Mouse (Mus musculus) neural tube, embryonic 13.5 days (tissue): Measurements from ENCODE around the gene Uqcc1. TPM values are rescaled to one million over a fixed set of nuclear protein-coding genes. Genes with fewer than 3 reads are reported as not detected.
A peak's percentile ranks its signal among the peaks of the same experiment; 100 is the strongest.

Experiments used
- ATAC-seq: fragments of 200-750 bp; cut with Nextera tagmentation; 2 replicates; pipeline ENCODE4 v1.8.0; 2017; ENCODE audit warnings: low read depth, mild to moderate bottlenecking, moderate TSS enrichment, moderate library complexity
- H3K27ac ChIP-seq: fragments of 300-500 bp; sonication (generic); replicated peaks from 2 replicates; pipeline ENCODE4 v1.5.1; 2015; ENCODE audit warnings: moderate library complexity, mild to moderate bottlenecking, inconsistent platforms
- H3K27me3 ChIP-seq: fragments of 300-500 bp; sonication (generic); 2 replicates; pipeline ENCODE4 v1.6.1; 2015; ENCODE audit warnings: mild to moderate bottlenecking, inconsistent platforms
- H3K36me3 ChIP-seq: fragments of 300-500 bp; sonication (generic); 2 replicates; pipeline ENCODE4 v1.6.1; 2015; ENCODE audit warnings: mild to moderate bottlenecking, inconsistent platforms
- H3K4me1 ChIP-seq: fragments of 300-500 bp; sonication (generic); replicated peaks from 2 replicates; pipeline ENCODE4 v1.6.1; 2015; ENCODE audit warnings: inconsistent platforms
- H3K4me2 ChIP-seq: fragments of 300-500 bp; sonication (generic); 2 replicates; pipeline ENCODE4 v1.6.1; 2015; ENCODE audit warnings: inconsistent platforms, mild to moderate bottlenecking, moderate library complexity
- H3K4me3 ChIP-seq: fragments of 300-500 bp; sonication (generic); 2 replicates; pipeline ENCODE4 v1.5.1; 2015; ENCODE audit warnings: mild to moderate bottlenecking, inconsistent platforms
- H3K9ac ChIP-seq: fragments of 300-500 bp; sonication (generic); 2 replicates; pipeline ENCODE4 v1.6.1; 2015; ENCODE audit warnings: moderate library complexity, mild to moderate bottlenecking, inconsistent platforms
- H3K9me3 ChIP-seq: fragments of 300-500 bp; sonication (generic); 2 replicates; pipeline ENCODE4 v1.6.1; 2016; ENCODE audit warnings: inconsistent platforms
- WGBS: fragments of 180-500 bp; shearing (Covaris S2); methylation state at CpG from one replicate; pipeline ENCODE4 v1.1.7; 2015; 5-methylcytosine and 5-hydroxymethylcytosine counted together
- polyA plus RNA-seq: library from polyadenylated mRNA; unstranded; fragments of >200 nt; fragmentation: Nextera tagmentation; extraction: Ambion mirVana; gene quantifications from 2 replicates; pipeline ENCODE4 v1.2.1, GENCODE M21; 2015

Uqcc1 gene
- polyA plus RNA-seq, 1 experiment from 2014 or later: 69.7 TPM

DNA sequence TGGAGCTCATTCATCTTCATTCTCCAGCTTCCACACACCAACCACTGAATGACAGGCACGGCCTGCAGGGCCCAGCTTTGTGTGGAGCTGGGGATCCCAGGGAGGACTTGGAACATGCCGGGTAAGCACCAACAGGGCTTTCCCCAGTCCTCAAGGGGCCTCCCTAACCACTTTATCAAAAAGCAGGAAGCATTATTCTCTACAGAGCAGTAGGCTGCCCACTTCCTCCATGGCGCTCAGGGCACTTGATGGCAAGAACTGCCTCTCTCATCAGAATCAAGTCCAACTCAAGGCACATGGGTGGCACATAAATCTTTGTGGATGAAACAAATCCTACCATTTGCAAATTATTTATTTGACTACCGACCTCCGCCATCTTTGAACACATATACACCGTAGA is 15.4 kb downstream of the Uqcc1 start:
- peaks cover 61% of the 10 kb centered on the region for H3K36me3 ChIP-seq
- no peaks in the 10 kb centered on the region for H3K4me1 ChIP-seq
- no peak overlapping the region for H3K27ac ChIP-seq
- H3K27me3 ChIP-seq: no peaks in the 10 kb centered on the region
- H3K4me2 ChIP-seq: no peak overlapping the region
- H3K4me3 ChIP-seq: no peak overlapping the region
- no peak for ATAC-seq
- no peaks in the 10 kb centered on the region for H3K9me3 ChIP-seq
- H3K9ac ChIP-seq: no peak overlapping the region
- WGBS: 93% methylated on average over 6 of the region's 6 CpGs

DNA sequence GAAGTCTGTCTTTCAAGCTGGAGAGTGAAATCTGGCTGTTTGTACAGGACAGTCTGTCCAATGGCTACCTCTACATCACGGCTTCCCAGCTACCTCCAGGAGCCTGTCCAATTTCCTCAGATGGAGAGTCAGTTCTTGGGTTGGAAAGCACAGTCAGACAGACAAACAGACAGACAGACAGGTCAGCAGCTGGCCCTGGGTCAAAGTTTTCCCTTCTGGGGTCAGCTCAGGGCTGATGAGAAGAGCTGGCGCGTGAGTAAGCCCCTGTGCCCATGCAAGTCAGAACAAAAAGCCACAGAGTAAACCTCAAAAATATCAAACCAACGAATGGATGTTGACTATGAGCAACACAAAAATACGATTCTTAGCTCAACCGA is 26.5 kb downstream of the Uqcc1 start:
- Histone ChIP-seq H3K4me1 (no peaks in the 10 kb centered on the region), H3K9ac (no peak overlapping the region; the same call in 1 of the 2 replicates), H3K4me3 (no peak overlapping the region), H3K27ac (no peak overlapping the region), H3K27me3 (no peaks in the 10 kb centered on the region), H3K9me3 (no peaks in the 10 kb centered on the region), H3K4me2 (no peak overlapping the region), H3K36me3 (peaks cover 38% of the 10 kb centered on the region)
- WGBS: 97% methylated on average over 6 of the region's 6 CpGs
- ATAC-seq: no peak

DNA sequence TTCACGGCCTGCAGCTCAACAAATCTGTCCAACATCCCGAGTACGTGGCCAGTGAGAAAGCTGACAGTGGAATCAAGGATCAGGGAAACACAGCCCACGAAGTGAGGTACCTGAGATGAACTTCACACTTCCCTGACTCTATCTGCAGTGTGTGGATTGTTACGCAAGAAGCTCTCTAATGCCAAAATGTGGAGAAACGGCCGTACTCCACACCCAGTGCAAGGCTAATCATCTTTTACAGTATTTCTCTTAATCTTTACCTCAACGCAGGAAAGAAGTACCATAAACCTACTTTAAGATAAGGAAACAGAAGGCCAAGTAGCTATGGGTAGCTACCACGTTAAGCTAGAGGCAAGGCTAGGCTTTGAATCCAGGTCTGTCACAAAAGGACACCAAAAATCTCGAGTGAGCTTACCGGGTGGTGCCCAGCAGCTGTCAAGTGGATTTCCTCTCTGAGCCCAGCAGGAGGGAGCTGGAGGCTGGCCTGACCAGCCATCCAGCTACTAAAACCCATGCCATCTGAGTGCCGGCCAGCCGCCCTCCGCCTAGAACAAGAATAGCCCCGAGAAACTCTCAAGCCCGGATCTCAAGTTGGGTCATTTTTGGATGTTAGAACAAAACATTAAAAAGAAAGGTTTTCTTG is 27.0 kb downstream of the Uqcc1 start:
- H3K4me2 ChIP-seq: no peak overlapping the region
- H3K9ac ChIP-seq: no peak overlapping the region
- no peak for ATAC-seq
- H3K36me3 ChIP-seq: peaks cover 39% of the 10 kb centered on the region
- H3K27ac ChIP-seq: no peak overlapping the region
- no peaks in the 10 kb centered on the region for H3K4me1 ChIP-seq
- no peak overlapping the region for H3K4me3 ChIP-seq
- 87% methylated on average over 16 of the region's 16 CpGs for WGBS
- H3K27me3 ChIP-seq: no peaks in the 10 kb centered on the region
- no peaks in the 10 kb centered on the region for H3K9me3 ChIP-seq

DNA sequence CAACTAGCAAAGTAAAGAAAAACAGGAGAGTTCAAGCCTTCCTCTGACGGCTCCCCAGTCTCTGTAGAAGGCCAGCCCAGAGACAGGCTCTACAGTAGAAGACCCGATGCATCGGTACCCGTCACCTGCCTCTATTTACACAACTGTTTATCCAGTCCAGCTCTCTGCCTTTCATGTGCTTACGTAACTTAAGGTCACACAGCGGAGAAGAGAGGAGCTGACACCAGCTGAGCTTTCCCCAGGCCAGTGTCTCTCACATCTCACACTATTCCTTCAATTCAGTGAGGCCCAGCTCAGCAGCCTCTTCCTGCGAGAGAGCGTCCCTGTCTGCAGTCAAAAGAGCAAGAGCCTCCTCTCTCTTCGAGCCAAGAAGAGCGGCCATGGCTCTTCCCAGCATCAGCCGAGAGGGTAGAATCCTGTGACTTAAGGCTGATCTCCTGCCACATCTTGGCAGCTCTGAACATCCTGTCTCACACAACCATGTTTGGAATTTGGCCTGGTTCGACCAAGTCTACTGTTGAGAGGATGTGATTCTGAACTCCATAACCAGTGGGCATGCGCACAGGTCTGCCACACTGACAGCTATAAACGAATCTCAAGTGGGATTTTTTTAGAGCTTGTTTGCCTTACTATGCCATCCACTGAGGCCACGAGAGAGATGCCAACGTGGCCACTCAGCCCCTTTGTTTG is 34.9 kb downstream of the Uqcc1 start:
- Histone ChIP-seq H3K4me2 (no peak overlapping the region), H3K4me3 (no peak overlapping the region), H3K27me3 (no peaks in the 10 kb centered on the region), H3K9ac (no peak overlapping the region), H3K9me3 (no peaks in the 10 kb centered on the region), H3K4me1 (no peaks in the 10 kb centered on the region; the same call in 1 of the 2 replicates), H3K27ac (no peak overlapping the region), H3K36me3 (peaks cover 45% of the 10 kb centered on the region)
- WGBS: 84% methylated on average over 16 of the region's 16 CpGs
- ATAC-seq: no peak

DNA sequence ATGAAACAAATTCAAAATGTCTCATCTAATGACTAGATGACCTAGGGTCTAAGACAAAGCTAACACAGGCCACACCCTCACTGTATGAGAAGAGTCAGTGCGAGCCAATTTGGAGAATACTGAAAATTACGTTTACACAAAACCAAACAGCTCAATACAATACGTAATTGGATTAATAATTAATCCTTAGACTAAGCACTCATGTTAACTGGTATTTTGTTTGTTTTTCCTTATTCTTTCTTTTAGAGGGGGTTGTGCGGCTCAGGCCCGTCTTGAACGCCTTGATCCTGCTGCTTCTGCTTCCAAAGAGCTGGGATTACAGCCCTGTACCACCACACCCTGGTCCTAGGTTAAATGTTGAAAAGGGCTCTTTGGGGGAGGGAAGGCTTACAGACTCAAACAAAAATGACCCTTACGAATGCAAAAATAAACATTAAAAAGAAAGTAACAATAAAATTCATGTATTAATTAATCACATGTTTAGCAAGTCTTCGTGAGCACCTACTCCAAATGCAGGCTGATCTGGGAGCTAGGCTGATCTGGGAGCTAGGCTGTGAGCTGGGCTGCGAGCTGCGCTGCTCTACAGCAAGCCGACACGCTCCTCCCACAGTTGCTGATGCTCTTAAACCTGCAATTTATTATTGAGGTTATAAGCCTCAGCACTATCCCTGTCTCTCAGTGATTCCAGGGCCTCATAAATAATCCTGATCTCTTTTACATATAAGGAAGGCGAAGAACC is 35.6 kb downstream of the Uqcc1 start:
- Histone ChIP-seq H3K9ac (no peak overlapping the region), H3K4me1 (no peaks in the 10 kb centered on the region; the same call in 1 of the 2 replicates), H3K36me3 (peaks cover 39% of the 10 kb centered on the region), H3K27ac (no peak overlapping the region), H3K27me3 (no peaks in the 10 kb centered on the region), H3K9me3 (no peaks in the 10 kb centered on the region), H3K4me2 (no peak overlapping the region), H3K4me3 (no peak overlapping the region)
- ATAC-seq: no peak
- 86% methylated on average over 13 of the region's 13 CpGs for WGBS

DNA sequence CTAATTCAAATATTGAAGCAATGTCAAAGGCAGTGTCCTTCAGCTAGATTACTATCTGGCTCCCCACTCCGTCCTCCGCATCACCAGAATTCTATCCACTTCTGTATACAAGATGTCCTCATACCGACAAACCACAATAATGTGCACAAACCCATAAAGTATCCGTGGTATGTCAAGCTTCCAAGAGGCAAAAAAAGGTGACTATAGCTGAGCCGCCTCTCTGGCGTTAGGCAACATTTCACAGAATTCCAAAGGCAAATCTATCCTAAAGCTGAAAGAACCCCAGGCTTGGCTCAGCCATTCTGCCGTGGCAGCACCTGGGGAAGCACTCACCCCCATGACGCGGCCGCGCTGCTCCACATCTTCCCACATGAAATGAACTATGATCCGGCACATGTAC is 43.3 kb downstream of the Uqcc1 start:
- H3K9ac ChIP-seq: no peak overlapping the region
- H3K27me3 ChIP-seq: no peaks in the 10 kb centered on the region
- 94% methylated on average over 12 of the region's 12 CpGs for whole genome bisulfite sequencing
- H3K4me1 ChIP-seq: no peaks in the 10 kb centered on the region
- H3K36me3 ChIP-seq: peaks cover 34% of the 10 kb centered on the region
- H3K4me3 ChIP-seq: no peak overlapping the region
- H3K27ac ChIP-seq: no peak overlapping the region
- ATAC-seq: no peak
- no peak overlapping the region for H3K4me2 ChIP-seq
- no peaks in the 10 kb centered on the region for H3K9me3 ChIP-seq

DNA sequence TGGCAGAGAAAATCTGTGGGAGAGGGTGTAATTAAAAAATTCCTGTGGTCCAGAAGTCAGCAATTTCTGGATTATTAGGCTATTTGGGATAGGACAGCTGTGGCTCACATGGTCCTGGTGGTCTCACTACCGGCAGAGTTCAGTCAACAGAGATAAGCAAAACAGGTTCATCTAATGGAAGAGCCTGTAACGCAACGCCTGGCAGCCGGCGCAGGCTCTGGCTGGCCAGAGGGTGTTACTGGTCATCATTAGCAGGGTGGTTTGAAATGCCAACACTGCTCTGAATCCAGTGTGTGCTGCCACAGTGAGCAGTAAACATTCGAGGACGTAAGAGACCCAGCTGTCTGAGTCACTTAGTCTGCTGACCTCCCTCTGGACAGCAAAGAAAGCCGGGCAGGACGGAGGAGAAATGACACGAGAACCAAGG is 44.8 kb downstream of the Uqcc1 start:
- Histone ChIP-seq H3K4me3 (no peak overlapping the region), H3K27ac (no peak overlapping the region), H3K9ac (no peak overlapping the region), H3K27me3 (no peaks in the 10 kb centered on the region), H3K9me3 (no peaks in the 10 kb centered on the region), H3K4me2 (no peak overlapping the region), H3K36me3 (peaks cover 34% of the 10 kb centered on the region), H3K4me1 (no peaks in the 10 kb centered on the region)
- no peak for ATAC-seq
- WGBS: 87% methylated on average over 10 of the region's 10 CpGs

DNA sequence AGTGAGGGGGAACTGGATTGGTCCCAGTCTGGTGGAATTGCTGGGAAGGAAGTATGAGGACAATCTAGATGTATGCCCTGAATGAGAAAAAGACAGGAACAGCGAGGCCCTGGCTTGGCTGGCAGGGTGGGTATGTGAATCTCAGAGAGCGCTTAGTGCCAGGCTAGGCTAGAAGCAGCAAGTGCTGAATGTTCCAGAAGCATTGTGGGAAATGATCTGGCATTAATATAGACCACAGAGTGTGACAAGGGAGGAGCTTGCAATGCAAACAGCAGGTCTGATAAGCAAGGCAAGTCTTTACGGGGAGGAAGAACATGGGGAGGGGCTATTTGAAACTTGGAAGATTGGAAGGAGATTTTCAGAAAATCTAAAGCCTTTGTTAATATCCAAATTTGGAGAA is 48.0 kb downstream of the Uqcc1 start:
- no peak overlapping the region for H3K9ac ChIP-seq
- H3K4me2 ChIP-seq: no peak overlapping the region
- no peak overlapping the region for H3K27ac ChIP-seq
- no peak overlapping the region for H3K4me3 ChIP-seq
- H3K4me1 ChIP-seq: no peaks in the 10 kb centered on the region
- ATAC-seq: no peak
- no peaks in the 10 kb centered on the region for H3K9me3 ChIP-seq
- no peaks in the 10 kb centered on the region for H3K27me3 ChIP-seq
- WGBS: 89% methylated on average over 3 of the region's 3 CpGs
- H3K36me3 ChIP-seq: peaks cover 33% of the 10 kb centered on the region

DNA sequence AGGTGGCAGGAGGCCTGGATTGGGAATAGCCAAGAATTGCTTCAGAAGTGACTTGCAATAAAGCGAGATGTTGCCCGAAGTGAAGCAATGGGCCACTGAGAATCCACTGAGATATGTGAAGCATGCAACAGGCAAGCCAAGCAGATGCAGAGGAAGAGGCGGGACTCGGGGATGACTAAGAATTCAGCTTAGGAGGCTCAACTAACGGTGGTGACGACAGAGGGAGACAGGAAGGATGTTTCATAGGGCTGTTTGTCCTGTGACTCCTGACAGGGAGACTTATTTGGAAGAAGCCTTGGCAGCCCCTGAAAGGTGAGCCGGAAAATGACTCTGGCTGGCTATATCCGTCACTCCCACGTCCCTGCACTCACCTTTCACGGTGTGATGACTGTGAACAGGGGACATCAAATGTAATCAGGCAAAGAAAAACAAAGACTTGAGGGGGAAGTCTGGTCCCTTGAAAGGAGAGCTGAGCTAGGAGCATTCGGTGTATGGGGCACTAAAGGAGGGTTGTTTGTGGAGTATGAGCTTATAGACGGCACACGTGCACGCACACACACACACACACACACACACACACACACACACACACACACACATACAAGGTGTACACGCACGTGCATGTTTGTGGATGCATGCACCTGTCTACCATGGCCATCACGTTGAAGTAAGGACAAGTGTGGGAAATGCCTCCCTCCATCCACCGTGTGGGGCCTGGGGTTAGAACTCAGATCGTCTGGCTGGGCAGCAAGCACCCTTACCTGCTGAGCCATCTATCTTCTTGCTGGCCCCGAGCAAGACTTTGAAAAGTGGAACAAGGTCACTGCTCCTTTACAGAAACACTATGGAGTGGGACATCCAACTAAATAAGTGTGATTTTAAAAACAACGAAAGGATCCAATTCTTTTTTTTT is 50.9 kb downstream of the Uqcc1 start:
- H3K4me3 ChIP-seq: no peak overlapping the region
- peaks cover 30% of the 10 kb centered on the region for H3K36me3 ChIP-seq
- WGBS: 87% methylated on average over 21 of the region's 21 CpGs
- H3K9ac ChIP-seq: no peak overlapping the region
- no peaks in the 10 kb centered on the region for H3K9me3 ChIP-seq
- no peak overlapping the region for H3K4me2 ChIP-seq
- no peak overlapping the region for H3K27ac ChIP-seq
- H3K4me1 ChIP-seq: no peaks in the 10 kb centered on the region
- ATAC-seq: no peak
- no peaks in the 10 kb centered on the region for H3K27me3 ChIP-seq

DNA sequence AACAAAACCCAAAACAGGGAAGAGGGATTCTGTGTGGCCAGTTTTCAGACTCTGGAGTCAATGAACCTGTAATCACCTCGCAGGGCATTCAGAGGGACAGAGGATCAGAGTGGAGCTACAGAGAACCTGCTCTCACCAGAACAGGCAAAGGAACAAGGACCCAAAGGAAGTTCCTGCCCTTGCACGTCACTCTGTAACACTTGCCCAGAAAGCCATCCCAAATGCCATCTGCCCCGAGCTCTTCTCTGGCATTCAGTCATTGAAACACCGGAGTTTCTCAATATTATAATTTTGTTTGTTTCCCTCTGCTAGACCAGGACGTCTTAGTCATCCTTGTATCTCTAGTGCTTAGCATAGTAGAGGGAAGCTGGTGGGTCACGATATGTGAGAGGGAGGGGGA is 56.5 kb downstream of the Uqcc1 start:
- peak overlapping the region; percentile 88 for H3K27ac ChIP-seq
- H3K4me3 ChIP-seq: no peak overlapping the region
- no peak overlapping the region for H3K4me2 ChIP-seq
- 74% methylated on average over 6 of the region's 6 CpGs for WGBS
- H3K36me3 ChIP-seq: peaks cover 27% of the 10 kb centered on the region
- peaks cover 42% of the 10 kb centered on the region for H3K4me1 ChIP-seq
- no peak for ATAC-seq
- no peaks in the 10 kb centered on the region for H3K27me3 ChIP-seq
- no peaks in the 10 kb centered on the region for H3K9me3 ChIP-seq
- no peak overlapping the region for H3K9ac ChIP-seq

DNA sequence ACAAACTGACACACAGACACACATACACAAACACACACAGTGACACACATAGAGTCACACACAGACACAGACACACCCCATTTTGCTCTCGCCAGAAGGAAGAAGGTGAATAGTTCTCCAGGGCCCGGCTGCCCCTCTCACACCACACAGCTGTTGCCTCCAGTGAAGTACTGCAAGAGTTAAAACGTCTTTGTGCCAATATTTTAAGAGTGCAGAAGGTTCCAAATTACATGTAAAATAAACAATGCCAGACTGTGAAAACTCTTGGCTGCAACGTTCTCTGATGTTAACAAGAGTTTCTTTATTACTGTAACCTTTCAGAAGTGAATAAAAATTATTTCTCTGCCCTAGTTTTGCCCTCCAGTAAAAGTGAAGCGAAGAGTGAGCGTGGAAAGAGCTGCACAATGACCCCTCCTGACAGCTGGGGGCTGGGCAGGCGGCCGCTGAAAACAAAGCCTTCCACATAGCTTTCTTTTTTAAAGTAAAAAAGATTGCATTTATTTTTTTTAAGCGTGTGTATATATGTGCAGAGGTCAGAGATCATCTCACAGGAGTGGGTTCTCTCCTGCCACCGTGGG is 57.1 kb downstream of the Uqcc1 start:
- Histone ChIP-seq H3K27ac (peak overlapping the region; percentile 88), H3K9ac (0 out of 2 replicates have a peak overlapping the region, but pooled peaks have one; percentile 43)
- WGBS: 36% methylated on average over 10 of the region's 10 CpGs

More for the DNA sequence above, 57.1 kb downstream of the Uqcc1 start:
- ATAC-seq: no peak; the same call in 1 of the 2 replicates
- H3K4me2 ChIP-seq: no peak overlapping the region
- H3K4me3 ChIP-seq: no peak overlapping the region
- no peaks in the 10 kb centered on the region for H3K27me3 ChIP-seq
- no peaks in the 10 kb centered on the region for H3K9me3 ChIP-seq
- peaks cover 42% of the 10 kb centered on the region for H3K4me1 ChIP-seq
- H3K36me3 ChIP-seq: peaks cover 29% of the 10 kb centered on the region
